Mouse (Mus musculus) cerebellum, postnatal 36 days (tissue): ENCODE data around the gene Rab23.

Source experiments
- DNase-seq, 2 experiments: peaks; one replicate each; pipeline ENCODE4 v3.0.0; 2021 to 2022; ENCODE audit warnings: mixed read lengths in 2 of 2

The Rab23 gene

DNA sequence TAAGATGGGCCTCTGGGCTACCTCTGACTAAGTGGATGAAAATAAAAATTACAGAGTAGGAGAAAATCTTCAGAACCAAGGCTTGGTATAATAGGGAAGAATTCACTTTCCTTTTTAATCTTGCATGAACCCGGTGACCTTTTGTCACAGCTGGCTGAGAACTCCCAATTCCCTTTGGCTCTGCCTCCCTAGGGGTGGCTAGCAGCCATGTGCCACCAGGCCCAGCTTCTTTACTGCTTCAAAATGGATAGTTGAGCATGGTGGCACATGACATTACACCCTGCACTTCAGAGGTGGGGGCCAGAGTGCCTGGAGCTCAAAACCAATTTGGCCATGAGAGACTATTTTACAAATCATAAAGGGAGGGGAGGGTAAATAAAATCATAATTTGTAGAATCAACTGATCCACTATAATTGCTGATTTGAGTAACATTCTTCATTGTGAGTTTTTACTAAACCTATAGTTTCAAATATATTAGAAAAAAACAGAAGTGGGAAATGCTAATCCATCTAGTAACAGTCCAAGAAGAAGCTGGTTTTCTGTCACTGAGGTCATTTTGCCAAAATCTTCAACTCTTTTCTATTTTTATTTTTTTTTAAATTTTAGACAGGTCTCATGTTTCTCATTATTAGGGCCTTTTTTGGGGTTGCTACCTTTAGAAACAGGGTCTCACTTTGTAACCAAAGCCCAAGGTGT, 48.6 kb downstream of the Rab23 start:
- no peak for DNase-seq

DNA sequence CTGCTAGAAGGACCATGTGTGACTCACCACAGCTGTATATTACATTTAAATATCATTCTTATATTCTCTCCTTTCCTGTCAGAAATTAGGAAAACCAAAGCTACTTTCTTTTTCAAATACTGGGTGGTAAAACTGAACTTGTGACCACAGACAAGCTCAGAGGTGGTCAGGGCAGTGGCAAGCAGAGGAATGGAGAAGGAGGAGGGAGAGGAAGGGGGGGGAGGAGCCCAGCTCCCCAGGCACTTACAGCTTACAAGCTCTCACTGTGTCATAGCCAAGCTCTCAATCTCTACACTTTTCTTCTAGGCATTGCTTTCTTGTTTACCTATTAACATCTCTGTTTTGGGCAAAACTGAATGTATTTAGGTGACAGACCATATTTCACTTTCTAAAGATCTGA, 49.1 kb downstream of the Rab23 start:
- no peak for DNase-seq

DNA sequence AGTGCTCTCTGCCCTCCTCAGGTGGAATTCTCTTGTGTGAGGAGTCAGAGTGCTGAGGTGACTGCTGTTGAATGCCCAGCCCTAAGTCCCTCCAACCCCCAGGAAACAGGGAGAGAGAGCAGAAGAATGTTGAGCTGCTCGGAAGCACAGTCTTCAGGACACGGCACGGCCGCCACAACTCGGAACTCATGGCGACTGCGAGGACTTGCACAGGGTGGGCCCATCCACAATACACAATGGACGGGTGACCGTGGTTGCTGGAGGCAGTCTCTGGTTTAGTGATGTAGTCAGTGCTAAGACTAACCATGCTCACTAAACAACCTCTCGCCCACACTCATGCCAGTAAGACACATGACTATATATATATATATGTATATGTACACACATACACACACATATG, 51.9 kb downstream of the Rab23 start:
- no peak for DNase-seq

DNA sequence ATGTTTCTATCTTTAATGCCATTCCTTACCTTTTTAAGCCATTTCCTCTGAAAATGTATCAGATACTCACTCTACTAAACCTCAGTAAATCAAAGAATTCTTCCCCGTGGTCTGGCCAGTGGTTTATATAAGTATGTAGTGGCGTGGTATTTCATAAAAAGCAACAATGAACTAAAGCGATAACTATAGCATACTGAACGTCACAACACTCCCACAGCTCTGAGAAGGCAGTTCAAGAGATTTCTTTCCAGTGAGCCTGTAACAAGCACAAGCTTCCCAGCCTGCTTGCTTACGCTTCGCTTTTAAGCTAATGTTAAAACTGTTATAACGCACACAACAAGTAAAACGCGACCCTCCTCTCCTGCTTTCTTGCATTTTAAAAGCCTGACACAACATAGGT, 52.4 kb downstream of the Rab23 start:
- no peak for DNase-seq

DNA sequence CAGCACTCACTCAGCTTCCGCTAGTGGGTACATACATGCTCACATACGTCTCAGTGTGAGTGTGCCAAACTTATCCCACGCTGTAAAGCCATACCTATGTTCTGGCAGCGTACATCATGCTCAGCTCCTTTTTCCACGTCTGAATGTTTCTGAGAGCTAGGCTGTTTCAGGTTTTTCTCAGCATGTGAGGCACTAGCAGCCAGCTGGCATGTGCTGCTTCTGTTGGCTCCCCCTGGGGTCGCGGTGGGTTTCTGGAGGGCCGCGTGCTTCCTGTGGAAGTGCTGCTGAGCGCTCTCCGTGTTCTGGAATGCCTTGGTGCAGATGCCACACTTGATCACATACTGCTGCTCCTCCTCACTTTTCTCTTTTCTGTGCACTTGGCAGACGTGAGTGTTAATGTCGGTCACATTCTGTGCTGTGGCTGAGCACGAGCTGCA, 56.5 kb downstream of the Rab23 start:
- DNase-seq = peak; percentile 24 to 30

DNA sequence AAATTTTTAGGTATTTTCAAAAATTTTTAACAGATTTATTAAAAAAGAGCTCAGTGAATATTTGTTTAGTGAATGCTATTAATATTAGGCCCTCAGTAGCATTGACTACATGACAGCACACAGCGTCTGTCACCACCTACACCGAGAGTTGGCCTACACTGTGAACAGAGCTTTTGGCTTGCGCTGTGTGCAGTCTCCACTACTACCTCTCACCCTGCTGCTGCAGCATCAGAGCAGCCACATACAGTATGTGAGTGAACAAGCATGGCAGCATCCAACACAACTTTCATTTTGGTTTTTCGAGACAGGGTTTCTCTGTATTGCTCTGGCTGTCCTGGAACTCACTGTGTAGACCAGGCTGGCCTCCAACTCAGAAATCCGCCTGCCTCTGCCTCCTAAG, 64.9 kb downstream of the Rab23 start:
- no peak for DNase-seq

- DNase-seq = no peak
Measured at GRCm38 (mm10) chr1:33788072-33788471, 68.4 kb downstream of the Rab23 start.

DNA sequence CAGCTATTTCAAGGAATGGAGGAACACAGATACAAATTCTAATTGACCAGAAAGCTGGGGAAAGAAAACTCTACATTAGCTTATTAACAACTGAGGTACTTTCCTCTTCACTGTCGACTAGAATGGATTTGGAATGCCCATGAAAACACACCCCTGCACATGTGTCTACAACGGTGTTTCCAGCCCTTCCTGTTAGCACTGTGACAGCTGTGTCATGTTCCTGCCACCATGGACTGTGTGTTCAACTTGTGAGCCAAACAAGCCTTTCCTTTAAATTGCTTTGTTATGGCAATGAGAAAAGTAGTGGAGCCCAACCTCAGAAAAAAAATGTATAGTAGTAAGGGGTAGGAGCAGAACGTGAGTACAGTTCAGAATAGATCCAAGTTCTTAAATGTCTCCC, 68.8 kb downstream of the Rab23 start:
- DNase-seq = no peak
